Mouse (Mus musculus) kidney, adult 9 months (tissue): ENCODE results near the gene Gm5767.
"Not testable (repeated sequence)": the region's sequence is repeated elsewhere in the genome, so short reads cannot be mapped to it uniquely, and the experiment has no call there.

Experiments used
- DNase-seq: peaks from one replicate; pipeline ENCODE4 v3.0.0; 2022

Gene Gm5767

GRCm38 (mm10) chr16:8714851-8715250 lies 34.3 kb downstream of the Gm5767 start:
- DNase-seq = no peak

- no peak for DNase-seq
Measured at GRCm38 (mm10) chr16:8715513-8716080, 35.0 kb downstream of the Gm5767 start.

GRCm38 (mm10) chr16:8716300-8716699 lies 35.7 kb downstream of the Gm5767 start:
- no peak for DNase-seq

- no peak for DNase-seq
Measured at GRCm38 (mm10) chr16:8717744-8718143, 37.2 kb downstream of the Gm5767 start.

GRCm38 (mm10) chr16:8720447-8720846 lies 39.9 kb downstream of the Gm5767 start:
- no peak for DNase-seq

GRCm38 (mm10) chr16:8724031-8724430 lies 43.5 kb downstream of the Gm5767 start:
- no peak for DNase-seq

GRCm38 (mm10) chr16:8725807-8726206 lies 45.2 kb downstream of the Gm5767 start:
- DNase-seq = no peak

- no peak for DNase-seq
Measured at GRCm38 (mm10) chr16:8728111-8728748, 47.7 kb downstream of the Gm5767 start.

GRCm38 (mm10) chr16:8731630-8732029 lies 51.1 kb downstream of the Gm5767 start:
- no peak for DNase-seq

- not testable (repeated sequence) for DNase-seq
Measured at GRCm38 (mm10) chr16:8732450-8732849, 51.9 kb downstream of the Gm5767 start.
